Mouse (Mus musculus) R1 (cell line): ENCODE results near the gene Ppp1r1b.

Source experiments
- DNase-seq: peaks from one replicate; pipeline ENCODE4 v3.0.0-alpha.2; 2018; ENCODE audit warnings: low read depth, low spot score

Ppp1r1b gene

GRCm38 (mm10) chr11:98328371-98329069, 19.7 kb upstream of the Ppp1r1b start:
- DNase-seq: peak; percentile 44

DNA sequence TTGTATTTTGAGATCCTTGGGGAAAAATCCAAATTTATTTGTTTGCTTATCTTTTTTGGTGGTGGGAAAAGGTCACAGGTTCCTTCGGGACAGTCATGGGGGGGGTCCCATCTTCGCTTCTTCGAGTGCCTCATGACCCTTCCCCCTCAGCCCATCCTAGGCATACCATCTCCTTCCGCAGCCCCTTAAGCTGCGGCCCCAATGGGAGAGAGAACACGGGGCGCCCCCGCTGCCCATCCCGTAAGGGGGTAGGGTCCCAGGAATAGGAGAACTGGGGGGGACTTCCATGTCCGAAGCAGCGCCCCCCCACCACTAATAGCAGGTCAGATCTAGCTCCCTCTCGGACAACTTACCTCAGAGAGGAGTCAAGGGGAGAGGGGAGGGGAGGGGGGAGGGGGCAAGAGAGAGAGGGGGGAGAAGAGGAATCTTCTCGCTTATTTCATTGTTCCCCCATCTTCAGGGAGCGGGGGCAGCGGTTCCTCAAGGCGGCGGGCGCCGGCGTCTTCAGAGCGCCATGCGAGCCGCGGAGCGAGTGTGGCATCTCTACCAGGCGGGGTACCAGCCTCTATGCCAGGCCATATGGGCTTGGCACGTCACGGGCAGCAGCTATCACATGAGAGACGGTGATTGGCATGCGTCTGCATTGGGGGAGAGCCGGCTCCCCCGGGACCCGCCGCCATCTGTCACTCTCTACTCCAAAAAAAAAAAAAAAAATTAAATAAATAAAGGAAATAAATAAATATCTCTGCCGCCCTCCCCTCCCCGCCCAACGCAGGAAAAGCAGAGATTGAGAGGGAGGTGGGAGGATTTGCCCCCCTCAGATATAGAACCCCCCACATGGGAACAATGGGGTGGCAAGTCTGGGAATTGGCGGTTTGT, 18.9 kb upstream of the Ppp1r1b start, which contains the start of gene Neurod2:
TSS of gene Neurod2 (minus strand) at position 568 of the 879 bp plus-strand sequence.
- no peak for DNase-seq

GRCm38 (mm10) chr11:98329960-98330744, 18.1 kb upstream of the Ppp1r1b start:
- no peak for DNase-seq

- no peak for DNase-seq
Observed at GRCm38 (mm10) chr11:98330745-98331204, 17.4 kb upstream of the Ppp1r1b start.

GRCm38 (mm10) chr11:98331401-98331800, 16.8 kb upstream of the Ppp1r1b start:
- no peak for DNase-seq

DNA sequence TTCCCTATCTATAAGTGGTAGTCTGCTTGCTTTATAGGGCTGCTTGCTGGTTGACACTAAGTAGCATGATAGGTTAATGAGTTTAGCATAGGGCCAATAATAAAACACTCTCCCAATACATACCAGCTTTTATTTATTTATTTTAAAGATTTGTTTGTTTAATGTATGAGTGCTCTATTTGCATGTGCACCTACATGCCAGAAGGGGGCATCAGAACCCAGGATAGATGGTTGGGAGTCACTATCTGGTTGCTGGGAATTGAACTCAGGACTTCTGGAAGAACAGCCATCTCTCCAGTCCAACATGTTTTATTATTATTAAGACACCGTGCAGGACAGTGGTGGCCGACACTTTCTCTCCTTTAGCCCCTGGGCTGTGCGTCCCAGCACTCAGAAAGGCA, 16.0 kb upstream of the Ppp1r1b start:
- DNase-seq: no peak

- no peak for DNase-seq
Observed at GRCm38 (mm10) chr11:98332841-98333240, 15.4 kb upstream of the Ppp1r1b start.

DNA sequence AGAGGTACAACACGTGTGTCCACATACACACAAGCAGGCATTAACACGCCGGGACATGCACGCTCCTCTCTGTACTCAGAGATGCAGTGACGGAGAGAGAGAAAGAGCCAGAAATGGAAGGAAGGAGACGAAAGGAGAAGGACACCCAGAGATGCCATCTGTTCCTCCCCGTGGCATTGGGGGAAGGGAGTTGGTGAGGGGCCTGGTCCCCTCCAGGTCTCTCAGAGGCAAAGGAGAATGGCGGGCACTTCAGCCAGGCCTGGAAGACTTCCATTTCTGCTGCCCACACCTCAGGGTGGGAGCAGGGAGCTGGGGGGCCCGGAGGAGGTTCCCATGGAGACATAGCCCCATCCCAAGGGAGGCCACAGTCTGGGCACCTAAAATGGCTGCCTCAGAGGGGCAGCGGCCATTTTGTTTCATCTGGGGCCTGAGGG, 14.9 kb upstream of the Ppp1r1b start:
- DNase-seq: no peak

DNA sequence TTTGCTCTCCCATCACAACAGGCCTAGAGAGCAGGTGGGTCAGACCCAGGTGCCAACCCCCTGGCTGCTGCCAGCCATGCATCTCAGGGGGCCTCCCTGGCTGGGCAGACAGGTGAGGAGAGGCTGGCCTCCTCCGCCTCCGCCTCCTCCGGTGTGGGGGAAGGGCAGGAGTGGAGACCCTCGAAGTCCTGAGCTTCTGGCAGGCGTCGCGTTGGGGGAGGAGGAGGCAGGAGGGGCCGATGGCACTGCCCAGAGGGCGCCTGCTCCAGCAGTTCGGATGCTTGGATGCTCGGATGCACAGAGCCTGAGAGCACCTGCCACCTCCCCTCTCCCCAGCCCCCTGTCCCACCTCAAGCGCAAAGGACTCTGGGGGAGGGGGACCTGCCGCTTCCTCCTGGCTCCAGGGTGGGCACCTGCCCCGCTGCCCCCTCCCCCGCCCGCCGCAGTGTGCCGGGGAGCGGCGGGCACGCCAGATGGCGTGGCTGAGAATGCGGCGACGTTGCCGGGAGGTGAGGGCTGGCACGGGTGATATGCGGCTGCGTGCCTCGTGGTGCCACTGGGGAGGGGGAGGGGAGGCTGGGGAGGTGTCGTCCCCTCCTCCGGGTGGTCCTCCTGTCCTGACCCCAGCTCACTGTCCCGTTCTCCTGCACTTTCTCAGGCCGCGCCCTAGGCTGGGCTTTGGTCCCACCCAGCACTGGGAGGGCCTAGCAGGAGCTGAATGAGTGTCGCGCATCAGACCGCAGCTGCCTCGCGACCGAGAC, 14.0 kb upstream of the Ppp1r1b start:
- DNase-seq: no peak

- peak; percentile 66 for DNase-seq
Observed at GRCm38 (mm10) chr11:98335250-98335649, 13.0 kb upstream of the Ppp1r1b start.

DNA sequence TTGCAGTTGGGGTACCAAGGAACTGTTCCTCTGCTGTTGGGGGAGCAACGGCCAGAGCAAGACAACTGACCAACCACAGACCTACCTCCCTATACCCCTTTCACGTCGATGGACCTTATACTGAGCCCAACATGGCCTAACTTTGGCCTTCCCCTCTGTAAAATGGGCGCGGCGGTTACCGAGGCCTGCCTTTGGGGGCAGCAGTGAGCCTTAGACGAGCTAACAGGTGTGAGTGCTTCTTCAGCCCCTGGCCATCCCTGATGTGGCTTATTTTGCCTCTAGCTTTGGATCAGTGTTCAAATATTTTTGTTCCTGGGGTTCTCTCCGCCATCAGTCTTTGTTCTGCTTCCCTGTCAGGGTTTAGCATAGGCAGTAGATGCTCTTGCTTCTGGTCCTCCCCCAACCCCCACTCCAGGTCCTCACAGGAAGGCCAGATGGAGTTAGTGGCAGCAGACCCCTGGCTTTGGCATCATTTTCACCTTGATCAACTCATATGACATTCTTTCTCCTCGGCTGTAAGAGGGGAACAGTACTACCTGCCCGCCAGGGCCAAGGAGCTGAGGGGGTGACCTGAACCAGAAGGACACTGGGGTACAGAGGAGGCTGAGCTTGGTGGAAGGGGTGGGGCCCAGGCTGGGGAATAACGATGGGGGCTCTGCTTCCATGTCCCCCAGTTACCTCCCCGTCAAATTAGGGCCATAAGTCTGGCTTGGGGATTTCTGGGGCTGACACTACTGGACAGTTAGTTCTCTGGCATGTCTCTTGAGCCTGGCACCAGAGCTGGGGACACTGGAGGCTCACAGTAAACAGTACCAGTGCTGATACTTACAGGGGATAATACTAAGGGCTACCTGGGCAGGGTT, 11.7 kb upstream of the Ppp1r1b start:
- peak; percentile 78 for DNase-seq

DNA sequence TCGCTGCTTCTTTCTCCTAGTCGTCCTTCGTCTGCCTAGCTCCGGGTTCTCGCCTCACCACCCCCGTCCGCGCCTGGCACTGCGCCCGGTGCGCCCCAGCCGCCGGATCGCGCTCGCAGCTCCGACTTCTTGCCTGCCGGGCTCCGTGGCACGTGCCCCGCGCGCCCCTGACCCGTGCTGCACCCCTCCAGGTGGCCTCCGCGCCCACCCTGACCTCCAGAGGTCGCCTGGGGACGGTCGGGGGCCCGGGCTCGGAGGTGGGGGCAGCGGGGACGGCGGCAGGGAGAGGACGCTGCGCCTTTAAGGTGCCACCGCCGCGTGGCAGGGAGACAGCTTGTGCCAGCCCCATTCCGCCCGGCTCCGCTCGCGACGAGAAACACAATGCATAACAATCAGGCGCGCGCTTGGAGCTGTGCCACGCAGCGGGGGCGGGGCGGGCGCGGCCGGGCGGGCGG, 9.7 kb upstream of the Ppp1r1b start:
- peak; percentile 44 for DNase-seq

DNA sequence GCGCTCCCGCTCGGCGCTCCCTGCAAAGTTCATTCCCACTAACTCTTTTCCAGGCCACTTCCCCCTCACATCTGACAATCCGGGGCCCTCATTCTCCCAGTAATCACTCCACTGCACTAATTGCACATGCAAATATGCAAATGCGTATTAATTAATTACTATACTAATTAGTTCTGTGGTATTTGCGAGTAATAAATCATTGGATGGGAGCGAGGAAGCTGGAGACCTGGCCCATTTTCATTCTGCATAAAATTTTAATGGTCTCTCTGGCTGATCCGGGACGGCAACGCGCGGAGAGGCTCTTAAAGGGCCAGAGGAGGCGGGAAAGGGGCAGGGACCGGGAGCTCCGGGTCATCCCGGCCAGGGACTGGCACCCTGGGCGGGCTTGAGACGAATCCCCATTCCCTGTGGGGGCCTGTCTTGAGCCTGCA, 9.1 kb upstream of the Ppp1r1b start:
- DNase-seq: peak; percentile 40

- DNase-seq: no peak
Observed at GRCm38 (mm10) chr11:98339679-98340287, 8.4 kb upstream of the Ppp1r1b start.

- no peak for DNase-seq
Observed at GRCm38 (mm10) chr11:98340597-98340996, 7.6 kb upstream of the Ppp1r1b start.

DNA sequence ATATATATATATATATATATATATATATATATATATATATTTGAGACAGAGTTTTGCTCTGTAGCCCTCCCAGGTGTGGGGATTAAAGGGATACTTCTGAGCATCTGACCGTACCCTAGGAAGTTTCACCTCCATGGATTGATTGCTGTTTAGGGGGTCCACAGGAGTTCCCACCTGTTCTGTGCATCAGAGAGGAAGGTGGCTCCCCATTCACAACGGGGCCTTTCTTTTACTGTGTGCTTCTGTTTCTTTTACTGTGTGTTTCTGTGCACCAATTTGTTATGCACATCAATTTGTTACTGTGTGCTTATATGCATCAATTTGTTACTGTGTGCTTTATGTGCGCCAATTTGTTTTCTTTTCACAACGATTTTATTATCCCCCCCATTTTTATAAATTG, 7.0 kb upstream of the Ppp1r1b start:
- no peak for DNase-seq

DNA sequence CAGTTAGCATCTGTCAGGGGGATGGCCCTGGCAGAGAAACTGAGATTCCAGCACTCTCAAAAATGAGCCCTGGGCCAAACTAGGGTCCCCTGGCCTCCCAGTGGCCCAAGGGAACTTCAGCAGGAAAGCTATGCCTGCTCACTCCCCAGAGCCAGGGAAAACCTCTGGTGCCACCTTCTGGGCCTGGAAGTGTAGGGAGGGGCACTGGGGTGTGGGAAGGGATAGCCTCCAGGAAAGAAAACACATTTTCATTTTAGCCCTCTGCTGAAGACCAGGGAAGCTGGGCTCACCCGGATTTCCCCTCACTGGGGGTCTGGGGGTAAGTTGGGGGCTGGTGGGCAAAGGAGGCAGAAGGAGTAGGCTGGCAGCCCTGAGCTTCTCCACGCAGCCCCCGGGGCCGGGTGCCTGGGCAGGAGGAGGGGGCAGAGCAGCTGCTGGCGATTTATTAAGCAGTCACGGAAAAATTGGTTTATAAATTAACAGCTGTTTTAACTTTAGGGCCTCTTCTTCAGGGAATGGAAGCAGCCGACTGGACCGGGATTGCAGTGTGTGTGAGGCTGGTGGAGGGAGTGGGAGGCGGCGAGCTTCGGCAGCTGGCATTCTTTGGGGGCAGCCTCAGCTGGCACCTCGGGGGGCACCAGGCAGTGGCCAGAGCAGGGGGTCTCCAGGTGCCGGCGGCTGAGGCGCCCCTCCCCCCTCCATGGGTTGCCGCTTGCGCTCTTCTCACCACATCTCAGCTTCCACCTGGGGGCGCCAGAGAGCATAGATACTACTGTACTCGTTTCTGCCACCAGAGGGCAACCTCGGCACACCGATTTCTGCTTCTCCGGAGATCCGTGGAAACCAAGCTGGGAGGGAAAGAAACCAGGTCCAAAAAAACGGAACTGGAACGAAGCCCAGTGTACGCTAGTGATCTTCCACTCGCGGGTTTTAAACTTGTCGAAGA, 5.9 kb upstream of the Ppp1r1b start:
- DNase-seq: peak; percentile 86

GRCm38 (mm10) chr11:98345253-98345652, 3.0 kb upstream of the Ppp1r1b start:
- DNase-seq: peak; percentile 86
